Mouse (Mus musculus) T-helper 17 cell (primary cell): ENCODE data around the gene Olfml2b.

Experiments
- in situ Hi-C, 2 experiments: fragments of 300-600 bp; cut with MboI, MseI; formaldehyde crosslinking; loops; 1 replicate in 1 of 2; 2 replicates in 1 of 2; pipeline ENCODE4 v1.15.1; 2025; ENCODE audit warnings: high pct_unique_total_duplicates in 2 of 2

Olfml2b gene

DNA sequence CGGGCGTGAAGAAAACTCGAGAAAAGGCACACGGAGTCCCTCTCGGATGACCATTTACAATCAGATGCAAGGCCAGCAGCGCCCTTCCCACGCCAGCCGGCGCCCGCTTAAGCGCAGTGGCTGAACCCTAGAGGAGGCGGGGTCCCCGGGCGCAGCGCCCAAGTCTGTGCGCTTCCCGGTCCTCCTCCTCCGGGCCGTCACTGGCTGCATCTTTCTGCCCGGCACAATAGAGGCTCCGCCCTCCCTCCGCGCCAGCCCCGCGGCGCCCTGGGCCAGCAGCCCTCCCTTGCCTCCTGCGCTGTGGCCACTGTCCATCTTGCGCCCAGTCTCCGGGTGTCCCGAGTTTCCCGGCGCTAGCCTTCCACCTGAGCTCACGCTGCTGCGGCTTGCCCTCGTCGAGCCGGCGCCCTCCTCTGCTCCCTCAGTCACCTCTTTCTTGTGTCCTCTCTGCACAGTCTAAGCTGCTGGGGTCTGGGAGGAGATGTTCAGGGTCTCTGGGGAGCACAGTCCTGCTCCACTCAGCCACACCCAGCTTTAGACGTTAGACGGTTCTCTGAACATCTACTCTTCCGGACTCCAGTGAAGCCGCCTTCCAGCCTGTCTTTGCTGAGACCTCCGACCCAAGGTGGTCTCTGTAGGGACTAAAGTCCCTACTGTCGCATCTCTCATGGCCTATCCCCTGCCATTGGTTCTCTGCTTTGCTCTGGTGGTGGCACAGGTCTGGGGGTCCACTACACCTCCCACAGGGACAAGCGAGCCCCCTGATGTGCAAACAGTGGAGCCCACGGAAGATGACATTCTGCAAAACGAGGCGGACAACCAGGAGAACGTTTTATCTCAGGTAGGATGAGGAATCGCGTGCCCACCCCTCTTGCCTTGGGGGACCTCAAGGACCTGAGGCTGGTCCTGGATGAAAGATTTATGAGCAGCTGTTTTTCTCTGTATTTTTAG lies at the start of gene Olfml2b:
Gene Olfml2b, plus strand, starts transcription at position 278 of the 951 bp plus-strand sequence.
- in situ Hi-C loops: no loop called here

DNA sequence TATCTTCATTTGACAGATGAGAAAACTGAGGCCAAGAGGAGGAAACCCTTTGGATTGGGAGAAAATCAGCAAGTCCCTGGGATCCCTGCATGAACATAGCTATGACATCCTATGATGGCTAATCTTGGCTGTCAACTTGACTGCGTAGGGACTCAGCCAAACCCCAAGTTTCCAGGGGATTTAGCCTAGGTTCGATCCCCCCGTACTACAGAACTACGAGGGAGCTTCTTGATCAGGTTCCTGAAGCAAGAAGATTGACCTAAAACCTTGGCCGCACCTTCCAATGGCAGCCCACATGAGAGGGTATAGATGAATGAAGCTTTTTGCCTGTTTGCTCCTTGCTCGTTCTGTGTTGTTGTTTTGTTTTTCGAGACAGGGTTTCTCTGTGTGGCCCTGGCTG lies 49.8 kb upstream of the Olfml2b start:
- in situ Hi-C loops: no loop called here

DNA sequence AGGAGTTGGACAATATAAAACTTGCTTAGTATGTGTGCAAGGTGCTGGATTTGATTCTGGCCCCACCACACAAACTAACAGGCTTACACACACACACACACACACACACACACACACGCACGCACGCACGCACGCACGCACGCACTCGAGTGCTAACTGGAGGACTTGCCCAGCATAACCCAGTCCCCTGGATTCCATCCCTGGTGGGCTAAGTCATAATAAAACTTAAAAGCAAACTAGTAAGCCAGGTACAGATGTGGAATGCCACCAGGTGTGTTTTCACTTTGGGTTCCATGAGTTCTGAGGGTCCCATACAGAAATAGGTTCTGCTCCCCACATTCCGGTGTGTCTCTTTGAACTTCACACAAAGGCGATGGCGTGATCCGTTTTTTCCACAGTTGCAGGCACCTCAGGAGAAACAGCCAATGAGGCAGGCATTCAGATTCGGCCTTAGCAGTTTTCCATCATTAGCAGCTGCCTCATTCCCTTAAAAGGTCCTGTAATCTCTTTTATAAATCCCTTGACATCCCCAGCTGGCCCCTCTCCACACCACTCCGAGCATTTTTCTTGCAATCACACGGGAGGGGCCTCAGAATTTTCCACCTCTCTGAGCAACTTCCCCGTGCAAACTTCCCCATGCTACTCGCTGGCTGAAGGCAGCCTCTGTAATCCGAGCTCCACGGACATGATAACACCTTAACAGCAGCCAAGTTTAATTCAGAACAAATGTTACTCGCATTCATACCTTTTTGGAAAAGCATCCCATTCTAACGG lies 38.9 kb upstream of the Olfml2b start:
- in situ Hi-C loops: no loop called here

DNA sequence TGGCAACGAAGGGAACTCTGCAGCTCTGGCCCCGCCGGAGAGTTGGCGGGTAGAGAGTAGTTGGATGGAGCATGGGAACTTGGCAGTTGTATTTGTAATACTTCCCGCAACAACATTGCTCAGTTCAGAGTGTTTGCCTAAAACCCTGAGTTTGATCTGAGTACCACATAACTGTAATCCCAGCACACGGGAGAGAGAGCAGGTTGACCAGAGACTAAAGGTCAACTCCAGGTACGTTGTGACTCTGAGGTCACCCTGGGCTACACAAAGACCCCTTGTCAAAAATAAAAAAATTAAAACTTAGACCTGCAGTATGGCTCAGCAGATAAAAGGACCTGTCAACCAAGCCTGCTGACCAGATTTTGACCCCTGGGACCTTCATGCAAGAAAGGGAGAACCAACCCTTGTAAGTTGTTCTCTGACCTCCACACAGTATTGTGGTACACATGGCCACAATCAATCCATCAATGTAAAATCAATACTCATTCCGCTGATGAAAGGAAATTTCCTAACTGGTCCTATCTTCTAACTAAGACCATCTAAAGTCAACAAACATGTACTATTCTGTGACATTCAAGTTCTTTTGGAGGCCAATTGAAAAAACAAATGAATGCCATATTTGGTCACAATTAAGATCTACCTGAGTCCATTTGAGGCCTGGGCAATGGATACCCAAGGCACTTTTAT lies 37.0 kb upstream of the Olfml2b start:
- in situ Hi-C loops: no loop called here

DNA sequence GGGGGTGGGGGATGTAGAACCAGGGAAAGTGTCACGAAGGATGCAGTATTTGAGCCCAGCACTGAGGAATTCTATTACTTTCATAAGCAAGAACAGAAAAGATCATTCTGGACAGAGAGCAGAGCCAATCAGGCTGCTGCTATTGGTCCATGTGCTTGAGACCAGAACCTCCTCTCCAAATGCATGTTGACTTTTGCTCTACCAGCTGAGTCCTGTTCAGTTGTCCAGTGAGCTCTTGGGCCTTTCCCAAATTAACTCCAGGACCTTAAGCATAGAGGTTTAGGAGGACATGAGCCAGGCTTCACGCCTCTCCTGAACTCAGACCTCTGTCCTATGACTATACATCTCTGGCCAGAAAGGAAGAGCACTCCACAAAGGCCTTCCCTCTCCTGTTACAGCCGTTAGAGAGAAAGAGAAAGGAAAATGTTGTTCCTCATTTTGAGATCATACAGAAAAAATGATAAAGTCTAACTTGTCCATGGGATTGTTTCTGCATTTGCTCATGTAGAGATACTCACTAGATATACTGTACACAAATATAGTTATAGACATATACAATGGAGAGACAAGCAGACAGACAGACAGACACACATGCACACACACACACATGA lies 35.8 kb upstream of the Olfml2b start:
- in situ Hi-C loops: no loop called here

DNA sequence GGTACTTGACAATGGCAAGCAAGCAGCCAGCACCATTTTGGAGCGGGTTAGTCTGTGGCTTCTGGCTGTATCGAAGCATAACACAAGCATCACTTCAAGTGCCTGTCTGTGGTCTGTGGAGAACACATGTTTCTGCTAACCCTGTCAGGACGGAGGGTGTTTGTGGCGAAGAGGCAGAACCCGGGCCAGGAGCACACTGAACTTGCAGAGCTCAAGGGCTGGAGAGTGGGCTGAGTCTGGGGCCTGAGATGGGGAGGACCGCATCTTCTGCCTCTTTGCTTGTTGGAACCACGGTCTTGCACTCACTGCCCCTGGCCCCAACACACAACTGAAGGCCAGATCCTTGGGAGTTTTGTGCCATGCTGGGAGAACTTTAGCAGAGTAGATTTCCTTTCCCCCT lies 34.5 kb upstream of the Olfml2b start:
- in situ Hi-C loops: loop anchor here in 1 of 2 experiments (10.0 kb wide), 1 partner anchor 385 kb away; no protein-coding TSS in a partner anchor

DNA sequence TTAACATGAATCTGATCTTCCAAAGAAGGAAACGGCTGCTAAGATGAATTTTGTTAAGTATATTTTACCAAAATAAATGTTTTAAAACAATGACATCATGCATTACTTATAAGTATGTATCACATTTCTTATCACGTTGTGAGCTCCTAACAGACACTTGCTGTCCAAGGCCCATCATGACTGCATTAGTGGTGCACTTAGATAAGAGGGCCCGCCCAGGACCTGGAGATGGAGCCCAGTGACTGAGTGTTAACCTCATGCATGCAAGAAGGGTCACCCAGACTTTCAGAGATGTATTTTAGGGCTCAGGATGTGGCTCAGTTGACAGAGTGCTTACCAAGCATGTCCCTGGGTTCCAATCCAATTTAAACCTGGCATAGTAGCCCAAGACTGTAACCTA lies 34.0 kb upstream of the Olfml2b start:
- in situ Hi-C loops: loop anchor here in 1 of 2 experiments (10.0 kb wide), 1 partner anchor 385 kb away; no protein-coding TSS in a partner anchor

DNA sequence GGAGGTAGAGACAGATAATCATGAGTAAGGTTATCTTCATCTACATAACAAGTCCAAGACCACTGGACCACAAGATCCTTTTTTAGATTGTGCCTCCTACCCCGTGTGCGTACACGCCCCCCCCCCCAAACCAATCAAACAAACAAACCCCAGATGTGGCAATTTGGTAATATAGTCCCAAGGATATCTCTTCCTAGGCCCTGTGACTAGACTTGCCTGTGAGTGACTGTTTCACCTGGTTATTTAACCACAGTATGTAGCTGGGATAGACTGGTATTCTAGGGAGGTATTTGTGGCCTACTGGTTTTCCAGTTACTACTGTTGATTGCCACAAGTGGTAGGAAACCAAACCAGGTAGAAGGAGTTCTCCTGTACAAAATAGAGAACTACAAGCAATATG lies 33.6 kb upstream of the Olfml2b start:
- in situ Hi-C loops: loop anchor here in 1 of 2 experiments (10.0 kb wide), 1 partner anchor 386 kb away; no protein-coding TSS in a partner anchor

DNA sequence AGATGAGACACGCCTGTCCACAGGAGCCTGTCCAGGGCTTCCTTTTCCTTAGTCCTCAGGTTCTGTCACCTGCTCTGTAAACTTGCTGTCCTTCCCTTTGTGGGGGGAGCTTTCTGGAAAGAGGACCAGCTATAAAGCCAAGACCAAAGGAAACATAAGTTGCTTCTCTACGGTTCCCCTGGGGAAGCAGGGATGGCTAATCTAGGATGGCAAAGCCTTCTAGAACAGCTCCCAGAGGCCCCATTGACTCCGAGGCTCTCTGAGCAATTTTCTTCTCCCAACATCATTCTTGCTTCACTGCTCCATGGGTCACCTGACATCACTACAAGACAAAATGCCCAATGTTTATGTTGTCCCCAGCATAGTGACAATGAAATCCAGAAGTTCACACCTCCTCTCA lies 32.7 kb upstream of the Olfml2b start:
- in situ Hi-C loops: loop anchor here in 1 of 2 experiments (10.0 kb wide), 1 partner anchor 387 kb away; no protein-coding TSS in a partner anchor

DNA sequence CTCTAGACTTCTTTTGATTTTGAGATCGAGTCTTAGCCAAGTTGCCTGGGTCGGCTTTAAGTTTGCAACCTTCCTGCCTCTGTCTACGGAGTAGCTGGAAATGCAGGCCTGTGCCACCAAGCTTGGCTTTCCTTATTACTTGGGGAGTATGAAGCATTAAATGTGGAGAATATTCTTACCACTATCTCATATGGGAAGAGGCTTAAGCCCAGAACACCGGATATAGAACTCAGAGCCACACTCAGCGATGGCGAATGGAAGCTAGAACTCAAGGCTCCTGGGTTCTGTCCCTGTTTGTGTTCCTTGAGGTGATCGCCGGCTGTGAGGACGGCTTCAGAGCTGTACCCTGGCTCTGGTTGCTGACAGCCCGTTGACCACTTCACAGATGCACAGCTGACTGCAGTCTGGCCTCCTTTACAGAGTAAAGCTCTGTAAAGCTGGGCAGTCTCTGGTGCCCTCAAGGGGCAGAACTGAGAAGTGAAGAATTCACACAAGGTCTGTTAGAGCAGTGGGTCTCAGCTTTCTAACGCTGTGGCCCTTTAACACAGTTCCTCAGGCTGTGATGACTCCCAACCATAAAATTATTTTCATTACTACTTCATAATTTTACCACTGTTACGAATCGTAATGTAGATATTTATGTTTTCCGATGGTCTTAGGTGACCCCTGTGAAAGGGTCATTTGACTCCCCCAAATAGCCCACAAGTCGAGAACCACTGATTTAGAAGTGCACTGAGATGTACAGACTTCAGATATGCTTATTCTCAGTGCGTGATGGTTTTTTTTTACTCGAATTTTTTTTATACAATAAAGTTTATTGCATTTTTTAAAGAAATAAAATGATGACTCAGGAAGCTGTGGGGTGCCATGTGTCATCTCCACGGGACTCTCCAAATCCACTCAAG lies 31.1 kb upstream of the Olfml2b start:
- in situ Hi-C loops: loop anchor here in 1 of 2 experiments (10.0 kb wide), 1 partner anchor 388 kb away; no protein-coding TSS in a partner anchor

DNA sequence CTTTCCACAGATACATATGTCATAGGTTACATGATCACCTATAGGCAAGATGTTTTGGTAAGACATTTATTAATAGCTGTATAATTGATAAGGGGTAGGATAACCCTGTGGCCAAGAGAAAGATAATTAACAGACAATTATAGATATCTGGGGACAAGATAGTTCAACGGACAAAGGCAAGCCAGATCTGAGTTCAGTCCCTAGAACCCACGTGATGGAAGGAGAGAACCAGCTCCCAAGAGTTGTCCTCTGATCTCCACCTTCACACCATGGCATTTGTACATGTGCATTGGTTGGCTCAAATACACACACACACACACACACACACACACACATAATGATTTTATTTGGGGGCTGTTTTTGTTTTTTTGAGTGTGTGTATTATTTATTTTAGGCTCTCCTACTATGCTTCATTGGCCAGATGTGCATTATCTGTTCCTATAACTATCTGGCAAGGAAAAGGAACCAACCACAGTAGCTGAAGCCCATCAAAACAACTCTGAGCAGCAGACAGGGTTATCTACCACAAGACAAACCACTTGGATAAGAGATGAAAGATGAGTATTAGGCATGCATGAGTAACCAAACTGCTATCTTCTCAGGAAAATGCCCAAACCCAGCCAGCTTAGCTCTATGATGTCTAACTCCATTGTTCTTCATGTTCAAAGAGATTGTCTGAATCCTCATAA lies 24.5 kb upstream of the Olfml2b start:
- in situ Hi-C loops: loop anchor here in 1 of 2 experiments (10.0 kb wide), 1 partner anchor 395 kb away; no protein-coding TSS in a partner anchor

DNA sequence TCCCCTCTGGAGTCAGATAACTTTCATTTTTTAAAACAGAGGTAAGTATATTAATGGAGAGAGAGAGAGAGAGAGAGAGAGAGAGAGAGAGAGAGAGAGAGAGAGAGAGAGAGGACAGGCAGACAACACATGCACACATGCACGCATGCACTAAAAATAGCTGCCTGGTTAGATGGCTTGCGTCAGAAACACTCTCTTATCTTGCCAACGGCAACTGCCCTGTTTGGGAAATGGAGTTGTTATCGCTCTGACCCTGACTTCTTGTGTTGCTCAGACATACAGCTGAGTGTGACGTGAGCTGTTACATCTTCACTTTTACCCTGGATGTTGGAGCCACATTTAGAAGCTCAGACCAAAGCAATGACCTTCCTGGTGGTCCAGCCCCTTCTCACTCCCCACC lies 21.4 kb upstream of the Olfml2b start:
- in situ Hi-C loops: no loop called here

DNA sequence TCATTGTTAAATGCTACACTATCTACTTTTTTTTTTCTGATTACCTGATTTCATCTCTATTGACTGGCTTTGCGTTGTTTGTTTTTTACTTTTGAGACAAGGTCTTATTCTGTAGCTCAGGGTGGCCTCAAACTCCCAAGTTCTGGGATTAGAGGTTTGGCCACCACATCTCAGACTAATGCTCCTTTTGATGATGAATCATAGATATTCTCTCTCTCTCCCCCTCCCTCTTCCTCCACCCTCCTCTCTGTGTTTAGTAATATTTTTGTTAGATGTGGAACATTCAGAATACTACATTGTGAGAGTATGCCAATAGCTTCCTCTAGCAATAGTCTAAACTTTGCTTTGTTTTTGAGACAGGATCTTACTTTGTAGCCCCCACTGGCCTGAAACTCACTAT lies 20.9 kb upstream of the Olfml2b start:
- in situ Hi-C loops: no loop called here

DNA sequence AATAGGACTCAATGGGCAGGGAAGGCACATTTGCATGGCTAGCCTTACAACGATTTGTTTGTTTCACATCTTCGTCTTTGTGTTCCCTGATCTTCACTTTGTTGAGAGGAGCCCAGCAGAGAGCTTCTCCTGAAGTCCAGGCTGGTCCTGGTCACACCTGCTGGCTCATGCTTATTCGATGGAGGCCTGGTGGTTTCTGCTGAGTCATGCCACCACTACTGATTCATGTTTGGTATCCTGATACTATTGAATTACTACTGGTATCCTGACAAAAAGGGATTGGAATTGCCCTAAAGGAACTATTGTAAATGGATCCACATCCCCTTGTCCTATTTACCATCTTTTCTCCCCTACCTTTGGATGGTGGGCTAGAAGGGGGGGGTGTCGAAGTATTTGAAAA lies 13.8 kb upstream of the Olfml2b start:
- in situ Hi-C loops: no loop called here

DNA sequence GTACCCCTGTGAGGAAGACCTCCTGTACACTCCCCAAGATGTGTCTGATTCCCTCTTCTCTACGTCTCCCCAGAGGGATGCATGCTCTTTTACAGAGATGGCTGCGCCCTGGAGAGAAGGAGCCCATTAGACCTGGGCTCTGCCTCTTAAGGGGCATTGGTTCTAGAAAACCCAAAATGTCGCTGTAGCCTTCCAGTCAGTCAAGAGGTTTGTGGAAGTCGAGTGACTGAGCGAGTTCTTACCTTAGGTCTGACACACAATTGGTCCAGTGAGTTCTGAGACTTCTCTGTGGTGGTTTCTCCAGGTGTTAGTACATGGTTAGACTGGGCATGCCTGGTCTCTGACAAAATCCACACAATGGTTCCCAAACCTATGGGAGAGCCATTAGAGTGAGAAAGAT lies 12.8 kb upstream of the Olfml2b start:
- in situ Hi-C loops: no loop called here

DNA sequence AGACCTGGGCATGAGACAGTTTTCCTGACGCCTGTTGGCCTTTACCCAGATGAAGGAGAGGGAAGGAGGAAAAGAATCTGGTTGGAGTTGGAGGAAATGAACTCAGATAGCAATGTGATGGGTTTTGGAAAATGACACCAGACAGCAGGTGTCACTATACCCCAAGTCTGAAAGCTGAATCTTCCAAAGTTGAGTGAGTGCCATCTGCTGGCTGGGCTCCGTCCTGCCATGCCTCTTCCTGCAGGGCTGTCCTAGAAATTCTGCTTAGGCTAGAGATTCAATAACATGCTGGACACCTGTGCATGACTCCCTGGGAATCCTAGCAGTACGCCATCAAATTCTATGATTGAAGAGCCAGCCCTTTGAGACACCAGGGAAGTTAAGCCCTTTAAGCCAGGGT lies 11.9 kb upstream of the Olfml2b start:
- in situ Hi-C loops: no loop called here

DNA sequence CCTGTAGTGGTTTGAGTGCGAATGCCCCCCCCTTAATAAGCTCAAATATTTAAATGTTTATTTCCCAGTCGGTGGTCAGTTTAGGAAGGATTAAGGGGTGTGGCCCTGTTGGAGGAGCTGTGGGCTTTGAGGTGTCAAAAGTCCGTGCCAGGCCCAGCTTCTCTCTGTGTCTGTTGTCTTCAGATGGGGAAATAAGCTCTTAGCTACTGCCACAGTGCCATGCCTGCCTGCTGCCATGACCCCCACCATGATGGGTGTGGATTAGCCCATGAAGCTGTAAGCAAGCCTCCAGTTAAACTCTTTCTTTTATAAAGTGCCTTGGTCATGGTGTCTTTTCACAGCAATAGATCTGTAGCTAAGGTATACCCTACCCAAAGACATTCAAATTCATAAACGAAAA lies 11.5 kb upstream of the Olfml2b start:
- in situ Hi-C loops: no loop called here

DNA sequence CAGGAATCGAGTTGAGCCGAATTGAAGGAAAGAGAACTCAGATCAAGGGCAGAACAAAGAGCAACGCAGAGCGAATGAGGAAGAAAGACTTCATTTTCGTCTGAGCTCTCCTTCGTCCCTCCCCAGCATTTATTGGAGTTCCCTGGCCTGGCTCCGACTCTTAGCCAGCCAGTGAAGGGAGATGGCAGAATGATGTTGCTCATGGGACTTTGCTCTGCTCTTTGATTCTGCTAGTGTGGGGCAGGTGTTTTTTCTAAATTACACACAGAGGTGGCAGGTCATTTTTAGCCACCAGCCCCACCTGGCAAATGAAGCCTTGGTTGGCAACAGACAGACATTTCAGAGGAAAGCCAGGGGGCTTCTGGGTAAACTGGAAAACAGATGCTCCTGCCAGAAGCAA lies 5.4 kb upstream of the Olfml2b start:
- in situ Hi-C loops: no loop called here

DNA sequence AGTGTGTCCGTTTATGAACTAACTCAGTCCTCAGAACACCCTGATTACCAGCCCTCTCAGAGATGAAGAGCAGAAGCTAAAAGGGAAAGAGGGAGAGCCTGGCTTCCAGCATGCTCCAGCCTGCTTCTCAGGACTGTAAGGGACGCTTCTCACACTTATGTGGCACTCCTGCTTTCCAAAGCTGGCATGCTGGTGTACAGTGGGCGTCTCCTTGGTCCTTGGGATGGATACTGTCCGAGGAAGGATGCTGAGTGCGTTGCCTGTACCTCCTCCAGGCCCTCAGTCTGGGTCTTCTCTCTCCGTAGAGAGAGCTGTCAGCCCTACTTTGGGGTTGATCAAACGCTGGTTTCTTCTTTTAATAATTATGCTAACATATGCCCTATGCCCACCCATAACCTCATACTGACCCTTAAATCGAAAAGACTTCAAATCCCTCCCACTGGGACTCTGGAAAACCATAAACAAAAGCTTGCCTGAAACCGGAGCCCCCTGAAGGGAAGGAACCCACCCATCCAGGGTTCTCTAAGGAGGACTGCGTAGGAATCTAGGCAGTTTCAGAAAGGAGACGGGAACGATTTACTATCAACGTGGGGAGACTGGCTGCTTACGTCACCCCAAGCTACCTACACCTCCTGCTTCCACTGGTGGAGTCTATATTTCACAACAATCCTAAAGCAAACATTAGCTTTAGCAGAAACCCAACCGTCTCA lies 1.7 kb downstream of the Olfml2b start:
- in situ Hi-C loops: no loop called here
